Mouse (Mus musculus) CD4-positive, CD25-positive, alpha-beta regulatory T cell, adult 2 months (primary cell): ENCODE data around the gene Cep250.

Experiments
- DNase-seq: peaks from one replicate; pipeline ENCODE4 v3.0.0-alpha.2; 2012; ENCODE audit warnings: low read depth, low spot score

The Cep250 gene

GRCm38 (mm10) chr2:155962991-155963390 is 6.7 kb downstream of the Cep250 start:
- DNase-seq, result peak; percentile 41

GRCm38 (mm10) chr2:155973348-155973747 is 17.1 kb downstream of the Cep250 start:
- DNase-seq, result no peak

DNA sequence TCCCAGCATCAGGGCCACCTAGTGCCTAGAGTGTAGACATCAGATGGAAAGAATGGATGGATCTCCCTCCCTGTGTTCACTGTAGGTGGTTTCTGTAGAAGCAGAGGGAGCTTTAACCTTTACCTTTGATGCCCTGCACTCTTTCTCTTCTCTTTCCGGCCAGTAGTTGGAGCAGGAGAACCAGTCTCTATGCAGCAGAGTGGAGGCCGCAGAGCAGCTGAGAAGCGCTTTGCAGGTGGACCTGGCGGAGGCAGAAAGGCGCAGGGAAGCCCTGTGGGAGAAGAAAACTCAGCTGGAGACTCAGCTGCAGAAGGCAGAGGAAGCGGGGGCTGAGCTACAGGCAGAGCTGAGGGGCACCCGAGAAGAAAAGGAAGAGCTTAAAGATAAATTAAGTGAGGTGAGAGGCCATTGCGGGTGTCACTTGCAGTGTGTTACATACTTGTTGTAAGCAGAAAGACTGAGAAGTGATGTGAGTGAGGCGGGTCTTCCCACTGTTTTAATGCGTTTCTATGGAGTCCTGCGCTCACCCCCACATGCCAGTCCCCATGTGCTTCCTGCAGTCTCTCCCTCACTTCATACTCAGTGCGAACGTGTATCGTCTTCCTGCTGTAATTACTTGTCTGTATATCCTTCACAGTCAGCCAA is 18.0 kb downstream of the Cep250 start:
- DNase-seq, result peak; percentile 11

DNA sequence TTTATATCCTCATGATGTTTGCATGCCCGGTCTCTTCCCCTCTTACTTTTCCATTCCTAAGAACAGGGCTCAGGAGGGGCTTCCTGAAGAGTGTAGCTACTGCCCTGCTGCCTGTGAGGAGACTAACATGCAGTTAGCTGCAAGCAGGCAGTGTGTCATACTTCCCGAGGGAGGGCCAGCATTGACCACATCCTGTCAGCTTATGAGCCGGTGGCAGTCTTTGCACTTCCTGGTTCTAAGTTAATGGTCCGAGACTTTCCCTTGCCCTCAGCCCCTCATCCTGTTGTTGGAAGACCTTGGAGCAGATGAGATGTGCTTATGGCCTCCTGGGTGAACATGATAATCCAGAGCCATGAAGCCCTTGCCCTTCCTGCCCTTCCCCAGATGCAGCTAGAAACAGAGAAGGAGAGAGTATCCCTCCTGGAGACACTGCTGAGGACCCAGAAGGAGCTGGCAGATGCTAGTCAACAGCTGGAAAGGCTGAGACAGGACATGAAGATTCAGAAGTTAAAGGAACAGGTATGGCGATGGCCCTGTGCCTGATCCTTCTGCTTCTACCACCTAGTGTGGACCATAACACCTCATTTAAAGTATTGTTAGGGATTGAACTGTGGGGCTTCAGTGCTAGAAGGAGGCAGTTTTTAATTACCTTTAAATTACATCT is 23.2 kb downstream of the Cep250 start:
- peak; percentile 79 for DNase-seq

GRCm38 (mm10) chr2:155985776-155986175 is 29.5 kb downstream of the Cep250 start:
- DNase-seq, result no peak

GRCm38 (mm10) chr2:155987131-155987530 is 30.9 kb downstream of the Cep250 start:
- no peak for DNase-seq

DNA sequence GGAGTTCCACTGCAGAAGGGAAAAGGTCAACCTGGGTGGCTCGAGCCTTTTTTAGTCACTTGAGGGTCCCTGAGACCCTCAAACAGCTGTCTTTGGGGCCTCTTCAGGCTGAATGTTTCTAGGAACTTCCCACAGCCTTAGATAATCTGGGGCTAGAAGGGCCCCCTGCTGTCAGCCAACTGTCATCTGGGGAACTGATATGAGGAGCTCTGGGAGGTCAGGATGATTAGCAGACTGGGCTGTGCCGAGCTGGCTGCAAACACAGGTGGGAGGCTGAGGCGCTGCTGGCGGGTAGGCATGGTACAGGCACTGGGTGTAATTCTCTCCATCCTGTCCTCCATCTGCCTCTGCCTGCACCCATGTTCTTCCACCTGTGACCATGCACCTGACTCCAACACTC is 32.8 kb downstream of the Cep250 start:
- no peak for DNase-seq

GRCm38 (mm10) chr2:155991151-155991550 is 34.9 kb downstream of the Cep250 start:
- no peak for DNase-seq

DNA sequence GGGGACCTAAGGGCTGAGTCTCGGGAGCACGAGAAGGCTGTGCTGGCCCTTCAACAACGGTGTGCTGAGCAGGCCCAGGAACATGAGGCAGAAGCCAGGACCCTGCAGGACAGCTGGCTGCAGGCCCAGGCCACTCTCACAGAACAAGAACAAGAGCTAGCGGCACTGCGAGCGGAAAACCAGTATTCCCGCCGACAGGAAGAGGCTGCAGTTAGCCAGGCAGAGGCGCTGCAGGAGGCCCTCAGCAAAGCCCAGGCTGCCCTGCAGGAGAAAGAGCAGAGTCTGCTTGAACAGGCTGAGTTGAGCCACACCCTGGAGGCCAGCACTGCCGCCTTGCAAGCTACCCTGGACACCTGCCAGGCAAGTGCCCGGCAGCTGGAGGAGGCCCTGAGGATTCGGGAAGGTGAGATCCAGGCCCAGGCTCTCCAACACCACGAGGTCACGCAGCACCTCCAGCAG is 35.6 kb downstream of the Cep250 start:
- no peak for DNase-seq

- peak; percentile 52 for DNase-seq
These were observed 49.1 kb downstream of the Cep250 start for GRCm38 (mm10) chr2:156005393-156005792.

DNA sequence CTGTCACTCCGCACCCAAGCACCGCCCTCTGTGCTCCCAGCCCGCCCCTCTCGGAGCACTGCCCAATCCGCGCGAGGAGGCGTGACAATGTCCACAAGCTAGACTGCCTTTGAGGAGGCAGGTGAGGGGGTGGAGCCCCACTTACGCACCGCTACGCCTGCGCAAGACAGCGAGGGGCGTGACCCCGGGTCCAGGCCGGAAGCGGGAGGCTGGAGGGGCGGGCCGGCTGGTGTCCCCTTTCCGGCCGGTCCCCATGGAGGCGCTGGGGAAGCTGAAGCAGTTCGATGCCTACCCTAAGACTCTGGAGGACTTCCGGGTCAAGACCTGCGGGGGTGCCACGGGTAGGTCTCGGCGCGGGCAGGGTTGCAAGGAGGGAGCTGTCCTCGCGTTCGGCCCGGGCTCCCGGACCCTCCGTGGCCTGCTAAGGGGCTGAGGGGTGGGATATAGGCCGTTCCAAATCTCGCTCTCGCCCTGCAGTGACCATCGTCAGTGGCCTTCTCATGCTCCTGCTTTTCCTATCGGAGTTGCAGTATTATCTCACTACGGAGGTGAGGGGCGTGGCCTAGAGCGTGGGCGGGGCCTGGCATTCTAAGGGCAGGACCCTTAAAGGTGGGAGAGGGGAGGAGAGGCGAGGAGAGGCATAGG is 51.8 kb downstream of the Cep250 start, which contains the start of the genes 6430550D23Rik and Ergic3:
Gene 6430550D23Rik (minus strand): TSS at position 90 of the 645 bp plus-strand sequence.
Gene Ergic3 (plus strand): TSS at position 158 of the 645 bp plus-strand sequence.
- DNase-seq, result peak; percentile 99

- DNase-seq, result no peak
These were observed 61.8 kb downstream of the Cep250 start for GRCm38 (mm10) chr2:156018106-156018505.

DNA sequence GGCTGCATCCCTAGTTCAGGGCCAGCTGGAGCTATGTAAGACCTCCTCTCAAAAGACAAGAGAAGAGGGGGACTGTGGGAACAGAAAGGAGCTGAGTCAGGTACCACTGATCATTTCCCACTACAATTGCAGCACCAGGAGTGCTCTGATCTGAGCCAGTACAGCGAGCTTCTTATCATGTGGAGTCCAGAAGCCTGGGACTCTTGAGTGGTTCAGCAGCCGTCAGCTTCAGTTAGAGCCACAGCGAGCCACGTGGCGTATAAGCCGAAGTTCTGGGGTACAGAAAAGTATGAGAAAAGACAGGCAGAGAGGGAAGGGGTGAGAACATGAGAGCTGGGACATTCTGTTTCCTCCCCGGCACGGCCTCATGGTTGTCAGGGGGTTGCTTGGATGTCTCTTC is 65.0 kb downstream of the Cep250 start:
- DNase-seq, result no peak

DNA sequence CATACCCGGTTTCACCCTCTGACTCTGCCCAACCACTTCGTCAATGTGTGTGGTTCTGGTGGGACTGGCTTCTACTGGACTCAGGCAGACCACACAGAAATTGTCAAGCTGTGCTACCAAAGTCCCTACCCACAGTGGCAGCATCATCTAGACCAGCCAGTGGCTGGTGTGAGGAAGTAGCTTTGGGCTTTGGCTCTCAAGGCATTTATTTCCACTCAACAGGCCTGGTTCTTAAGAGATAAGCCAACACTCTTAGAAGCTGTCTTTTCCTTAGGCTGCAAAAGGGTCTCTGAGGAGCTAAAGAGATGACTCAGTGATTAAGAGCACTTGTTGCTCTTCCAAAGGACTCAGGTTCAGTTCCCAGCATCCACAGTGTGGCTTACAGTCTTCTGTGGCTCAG is 65.5 kb downstream of the Cep250 start:
- DNase-seq, result no peak

DNA sequence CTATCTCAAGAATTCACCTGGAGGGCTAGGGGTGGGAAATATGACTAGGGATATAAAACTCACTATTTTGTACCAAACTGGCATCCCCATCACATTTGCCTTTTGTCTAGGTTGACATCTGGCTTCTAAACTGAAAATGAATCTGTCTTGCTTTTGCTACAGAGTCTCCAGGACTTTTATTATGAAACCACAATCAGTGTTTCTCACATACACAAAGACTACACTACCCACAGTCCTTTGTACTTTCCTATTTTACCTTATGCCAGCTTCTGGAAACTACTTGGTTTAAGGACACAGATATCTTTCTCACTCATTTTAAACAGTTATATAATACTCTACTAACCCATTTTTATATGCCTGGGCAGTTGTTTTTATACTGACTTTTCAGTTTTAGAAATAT is 69.2 kb downstream of the Cep250 start:
- DNase-seq, result no peak

DNA sequence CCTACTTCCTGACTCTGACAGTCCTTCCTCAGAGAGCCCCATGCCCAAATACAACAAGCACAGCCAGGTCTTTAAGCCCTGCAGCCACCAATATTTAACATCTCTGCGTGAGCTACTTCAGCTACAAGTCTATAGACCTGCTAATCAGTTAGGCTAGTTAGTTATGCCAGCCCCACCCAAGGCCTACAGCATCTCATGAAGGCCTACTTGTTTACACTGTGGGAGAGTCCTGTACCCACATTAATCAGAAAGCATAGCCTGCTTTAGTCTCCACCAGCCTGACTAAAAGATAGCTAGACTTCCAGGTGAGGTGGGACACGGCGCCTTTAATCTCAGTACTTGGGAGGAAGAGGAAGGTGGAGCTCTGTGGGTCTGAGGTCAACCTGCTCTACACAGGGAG is 83.1 kb downstream of the Cep250 start:
- DNase-seq, result no peak

- no peak for DNase-seq
These were observed 86.6 kb downstream of the Cep250 start for GRCm38 (mm10) chr2:156042903-156043302.

GRCm38 (mm10) chr2:156047929-156048328 is 91.7 kb downstream of the Cep250 start:
- DNase-seq, result peak; percentile 55
